Mouse (Mus musculus): ENCODE data around the gene Zic5. TPM values are rescaled to one million over a fixed set of nuclear protein-coding genes. Genes with fewer than 3 reads are reported as not detected.
A peak's percentile ranks its signal among the peaks of the same experiment; 100 is the strongest.

Gene Zic5
- polyA plus RNA-seq, 1 experiment from 2014 or later = 4.1 TPM

DNA sequence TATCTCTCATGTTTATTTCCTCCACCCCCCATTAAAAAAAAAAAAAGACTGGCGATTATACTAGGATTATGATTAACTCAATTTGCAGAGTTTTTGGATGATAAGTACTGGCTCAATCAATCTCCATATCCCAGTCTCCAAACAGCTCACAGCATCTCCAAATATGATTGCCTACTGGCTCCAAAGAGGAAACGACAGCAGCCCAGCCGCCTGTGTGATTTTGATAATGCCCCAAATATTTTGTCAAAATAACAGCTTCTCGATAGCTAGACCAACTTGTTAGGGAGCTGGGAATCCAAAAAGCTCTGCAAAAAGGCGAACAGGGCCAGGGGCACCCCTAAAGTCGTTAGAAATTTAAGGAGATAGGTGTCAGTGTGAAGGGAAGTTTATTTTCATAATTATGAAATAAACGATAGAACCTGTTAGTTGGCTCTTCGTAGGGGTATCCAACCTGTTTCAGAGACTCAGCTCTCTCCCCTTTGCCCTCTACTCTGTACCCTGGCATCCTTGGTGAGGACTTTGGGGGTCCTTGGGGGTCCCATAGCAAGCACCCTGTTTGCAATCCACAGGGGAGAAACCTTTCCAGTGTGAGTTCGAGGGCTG, 12.6 kb upstream of the Zic5 start:
- Histone ChIP-seq H3K9ac (replicated peaks; ENCODE audit: low read length) (peak overlapping the region; percentile 64), H3K27ac (replicated peaks; ENCODE audit: low read depth, low read length) (no peak overlapping the region), H3K4me2 (ENCODE audit: low read depth, low read length) (no peak overlapping the region; the same call in 1 of the 2 replicates), H3K27me3 (ENCODE audit: control insufficient read depth, insufficient read depth, low read length) (peaks cover 66% of the 10 kb centered on the region), H3K4me1 (ENCODE audit: control insufficient read depth, insufficient read depth, low read length) (peaks cover 9% of the 10 kb centered on the region), H3K9me3 (replicated peaks; ENCODE audit: control insufficient read depth, low read length) (no peaks in the 10 kb centered on the region), H3K4me3 (ENCODE audit: low read depth, low read length) (peak overlapping the region; percentile 48), H3K36me3 (replicated peaks; ENCODE audit: control insufficient read depth, insufficient read depth, low read depth, low read length) (no peaks in the 10 kb centered on the region)
- WGBS = 2% methylated on average over 9 of the region's 9 CpGs
- no peak for ATAC-seq (replicated peaks; ENCODE audit: insufficient number of reproducible peaks, low FRiP score, low TSS enrichment, low read depth)
- DNase-seq (ENCODE audit: low spot score) = peak; percentile 22

DNA sequence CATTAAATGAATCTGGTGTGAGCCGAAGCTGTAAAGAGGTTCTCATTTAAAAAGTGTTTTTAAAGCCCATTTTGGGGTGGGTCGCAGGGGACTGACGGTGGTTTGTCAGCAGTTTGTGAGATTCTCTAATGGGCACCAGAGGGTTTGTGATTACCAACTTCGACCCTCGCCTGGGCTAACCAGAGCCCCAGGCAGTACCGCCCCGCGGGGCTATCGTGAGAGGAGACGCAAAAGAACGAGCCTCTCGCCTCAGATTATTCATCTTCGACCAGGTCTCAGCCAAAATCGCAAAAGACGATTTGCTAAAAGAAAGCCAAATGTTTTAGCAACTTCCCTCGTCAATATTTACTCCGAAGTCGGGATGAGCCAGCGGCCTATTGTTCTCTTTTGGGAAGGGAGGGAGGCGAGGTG, 11.8 kb upstream of the Zic5 start:
- Histone ChIP-seq H3K9ac (replicated peaks; ENCODE audit: low read length) (peak overlapping the region; percentile 68), H3K27me3 (ENCODE audit: control insufficient read depth, insufficient read depth, low read length) (peaks cover 60% of the 10 kb centered on the region), H3K4me1 (ENCODE audit: control insufficient read depth, insufficient read depth, low read length) (peaks cover 9% of the 10 kb centered on the region), H3K4me3 (ENCODE audit: low read depth, low read length) (peak overlapping the region; percentile 48), H3K4me2 (ENCODE audit: low read depth, low read length) (peak overlapping the region; percentile 10; the same call in 1 of the 2 replicates), H3K36me3 (replicated peaks; ENCODE audit: control insufficient read depth, insufficient read depth, low read depth, low read length) (no peaks in the 10 kb centered on the region), H3K9me3 (replicated peaks; ENCODE audit: control insufficient read depth, low read length) (no peaks in the 10 kb centered on the region), H3K27ac (replicated peaks; ENCODE audit: low read depth, low read length) (no peak overlapping the region)
- ATAC-seq (replicated peaks; ENCODE audit: insufficient number of reproducible peaks, low FRiP score, low TSS enrichment, low read depth) (no peak), DNase-seq (ENCODE audit: low spot score) (peak; percentile 49)
- under 1% methylated on average over 20 of the region's 20 CpGs for WGBS

DNA sequence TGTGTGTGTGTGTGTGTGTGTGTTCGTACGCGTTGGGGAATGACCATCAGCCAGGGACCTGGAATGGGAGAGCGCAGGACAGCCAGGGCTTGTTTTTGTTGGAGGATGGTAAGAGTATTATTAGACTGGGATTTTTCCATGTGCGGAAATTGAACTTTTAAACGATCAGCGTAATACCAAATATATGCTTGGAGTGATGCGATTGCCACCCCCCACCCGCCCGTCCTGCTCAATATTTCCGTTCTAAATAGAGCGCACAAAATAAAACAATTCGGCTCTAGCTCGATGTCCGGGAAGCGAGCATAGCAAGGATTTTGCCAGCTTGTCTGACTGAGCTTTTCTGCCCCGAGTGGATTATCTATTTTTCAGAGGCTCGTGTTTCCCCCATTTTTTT, 11.3 kb upstream of the Zic5 start:
- ATAC-seq (replicated peaks; ENCODE audit: insufficient number of reproducible peaks, low FRiP score, low TSS enrichment, low read depth) (no peak), DNase-seq (ENCODE audit: low spot score) (peak; percentile 10)
- WGBS = under 1% methylated on average over 18 of the region's 18 CpGs
- Histone ChIP-seq H3K4me2 (ENCODE audit: low read depth, low read length) (peak overlapping the region; percentile 10; the same call in 1 of the 2 replicates), H3K4me1 (ENCODE audit: control insufficient read depth, insufficient read depth, low read length) (peaks cover 9% of the 10 kb centered on the region), H3K27me3 (ENCODE audit: control insufficient read depth, insufficient read depth, low read length) (peaks cover 58% of the 10 kb centered on the region), H3K9ac (replicated peaks; ENCODE audit: low read length) (peak overlapping the region; percentile 68), H3K9me3 (replicated peaks; ENCODE audit: control insufficient read depth, low read length) (no peaks in the 10 kb centered on the region), H3K4me3 (ENCODE audit: low read depth, low read length) (peak overlapping the region; percentile 48), H3K27ac (replicated peaks; ENCODE audit: low read depth, low read length) (no peak overlapping the region), H3K36me3 (replicated peaks; ENCODE audit: control insufficient read depth, insufficient read depth, low read depth, low read length) (no peaks in the 10 kb centered on the region)

DNA sequence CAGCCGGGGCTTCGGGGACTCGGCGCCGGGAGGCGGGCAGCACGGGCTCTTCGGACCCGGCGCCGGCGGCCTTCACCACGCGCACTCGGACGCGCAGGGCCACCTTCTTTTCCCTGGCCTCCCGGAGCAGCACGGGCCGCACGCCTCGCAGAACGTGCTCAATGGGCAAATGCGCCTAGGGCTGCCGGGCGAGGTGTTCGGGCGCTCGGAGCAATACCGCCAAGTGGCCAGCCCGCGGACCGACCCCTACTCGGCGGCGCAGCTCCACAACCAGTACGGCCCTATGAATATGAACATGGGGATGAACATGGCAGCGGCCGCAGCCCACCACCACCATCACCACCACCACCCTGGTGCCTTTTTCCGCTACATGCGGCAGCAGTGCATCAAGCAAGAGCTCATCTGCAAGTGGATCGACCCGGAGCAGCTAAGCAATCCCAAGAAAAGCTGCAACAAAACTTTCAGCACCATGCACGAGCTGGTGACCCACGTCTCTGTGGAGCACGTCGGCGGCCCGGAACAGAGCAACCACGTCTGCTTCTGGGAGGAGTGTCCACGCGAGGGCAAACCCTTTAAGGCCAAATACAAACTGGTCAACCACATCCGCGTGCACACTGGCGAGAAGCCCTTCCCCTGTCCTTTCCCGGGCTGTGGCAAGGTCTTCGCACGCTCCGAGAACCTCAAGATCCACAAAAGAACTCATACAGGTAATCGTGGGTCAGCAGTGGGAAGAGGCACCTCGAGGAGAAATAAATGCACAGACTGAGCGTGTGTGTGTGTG, 10.8 kb upstream of the Zic5 start:
- Histone ChIP-seq H3K4me1 (ENCODE audit: control insufficient read depth, insufficient read depth, low read length) (peaks cover 9% of the 10 kb centered on the region), H3K4me2 (ENCODE audit: low read depth, low read length) (peak overlapping the region; percentile 83), H3K27me3 (ENCODE audit: control insufficient read depth, insufficient read depth, low read length) (peaks cover 59% of the 10 kb centered on the region)

DNA sequence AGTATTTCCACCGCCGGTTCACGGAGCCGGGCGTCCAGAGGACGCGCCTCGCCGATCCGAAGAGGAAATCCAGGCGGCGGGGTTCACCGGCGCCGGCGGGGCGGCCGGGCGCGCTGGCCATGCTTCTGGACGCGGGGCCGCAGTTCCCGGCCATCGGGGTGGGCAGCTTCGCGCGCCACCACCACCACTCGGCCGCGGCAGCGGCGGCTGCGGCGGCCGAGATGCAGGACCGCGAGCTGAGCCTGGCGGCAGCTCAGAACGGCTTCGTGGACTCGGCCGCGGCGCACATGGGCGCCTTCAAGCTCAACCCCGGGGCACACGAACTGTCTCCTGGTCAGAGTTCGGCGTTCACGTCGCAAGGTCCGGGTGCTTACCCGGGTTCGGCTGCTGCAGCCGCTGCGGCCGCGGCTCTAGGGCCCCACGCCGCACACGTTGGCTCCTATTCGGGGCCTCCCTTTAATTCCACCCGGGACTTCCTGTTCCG, 10.1 kb upstream of the Zic5 start:
- no peaks in the 10 kb centered on the region for H3K36me3 ChIP-seq (replicated peaks; ENCODE audit: control insufficient read depth, insufficient read depth, low read depth, low read length)
- DNase-seq (ENCODE audit: low spot score) (peak; percentile 49), ATAC-seq (replicated peaks; ENCODE audit: insufficient number of reproducible peaks, low FRiP score, low TSS enrichment, low read depth) (no peak)
- peaks cover 9% of the 10 kb centered on the region for H3K4me1 ChIP-seq (ENCODE audit: control insufficient read depth, insufficient read depth, low read length)
- H3K4me3 ChIP-seq (ENCODE audit: low read depth, low read length) = peak overlapping the region; percentile 48
- peak overlapping the region; percentile 83 for H3K4me2 ChIP-seq (ENCODE audit: low read depth, low read length)
- peak overlapping the region; percentile 68 for H3K9ac ChIP-seq (replicated peaks; ENCODE audit: low read length)
- H3K9me3 ChIP-seq (replicated peaks; ENCODE audit: control insufficient read depth, low read length) = no peaks in the 10 kb centered on the region
- H3K27ac ChIP-seq (replicated peaks; ENCODE audit: low read depth, low read length) = peak overlapping the region; percentile 68
- WGBS = under 1% methylated on average over 53 of the region's 65 CpGs
- H3K27me3 ChIP-seq (ENCODE audit: control insufficient read depth, insufficient read depth, low read length) = peaks cover 59% of the 10 kb centered on the region

More for the DNA sequence above, 10.8 kb upstream of the Zic5 start:
- Histone ChIP-seq H3K27ac (replicated peaks; ENCODE audit: low read depth, low read length) (peak overlapping the region; percentile 68), H3K4me3 (ENCODE audit: low read depth, low read length) (peak overlapping the region; percentile 48), H3K9me3 (replicated peaks; ENCODE audit: control insufficient read depth, low read length) (no peaks in the 10 kb centered on the region), H3K9ac (replicated peaks; ENCODE audit: low read length) (peak overlapping the region; percentile 68), H3K36me3 (replicated peaks; ENCODE audit: control insufficient read depth, insufficient read depth, low read depth, low read length) (no peaks in the 10 kb centered on the region)
- ATAC-seq (replicated peaks; ENCODE audit: insufficient number of reproducible peaks, low FRiP score, low TSS enrichment, low read depth) (no peak), DNase-seq (ENCODE audit: low spot score) (peak; percentile 50)
- under 1% methylated on average over 62 of the region's 62 CpGs for WGBS

DNA sequence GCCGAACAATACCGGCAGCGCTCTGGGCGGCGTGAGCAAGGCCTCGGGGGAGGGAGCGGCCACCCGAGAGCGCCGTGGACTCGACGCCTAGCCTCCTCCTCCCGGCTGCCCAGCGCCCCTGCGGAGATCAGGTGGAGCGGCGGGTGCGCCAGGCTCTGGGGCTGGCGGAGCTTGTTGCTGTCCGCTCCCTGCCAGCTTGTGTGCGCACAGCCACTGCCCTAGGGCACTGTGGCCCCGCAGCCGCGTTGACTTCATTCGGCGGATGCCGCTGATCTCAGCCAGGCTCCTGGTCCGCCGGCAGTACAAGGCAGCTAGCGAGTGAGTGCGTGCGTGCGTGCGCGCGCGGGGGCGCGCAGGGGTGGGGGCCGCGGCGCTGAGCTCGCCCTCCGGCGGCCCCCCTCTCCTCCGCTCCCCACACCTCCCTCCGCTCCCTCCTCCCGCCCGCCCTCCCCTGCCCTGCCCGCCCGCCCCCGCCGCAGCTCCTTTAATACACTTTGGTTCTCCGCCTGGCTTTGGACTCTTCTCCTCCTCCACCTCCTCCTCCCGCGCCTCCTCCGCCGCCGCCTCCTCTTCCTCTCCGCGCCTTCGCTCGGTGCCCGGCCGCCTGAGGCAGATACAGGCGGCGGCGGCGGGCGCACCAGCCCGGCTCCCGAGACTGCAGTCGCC, 9.5 kb upstream of the Zic5 start, which contains the start of gene Zic2:
Gene Zic2, plus strand, starts transcription at position 545 of the 666 bp plus-strand sequence.
- Histone ChIP-seq H3K4me3 (ENCODE audit: low read depth, low read length) (peak within 1 kb of the TSS; percentile 48), H3K9ac (replicated peaks; ENCODE audit: low read length) (peak within 1 kb of the TSS; percentile 68), H3K27me3 (ENCODE audit: control insufficient read depth, insufficient read depth, low read length) (peaks cover 54% of the 10 kb centered on the region), H3K36me3 (replicated peaks; ENCODE audit: control insufficient read depth, insufficient read depth, low read depth, low read length) (no peaks in the 10 kb centered on the region), H3K4me1 (ENCODE audit: control insufficient read depth, insufficient read depth, low read length) (peaks cover 9% of the 10 kb centered on the region), H3K27ac (replicated peaks; ENCODE audit: low read depth, low read length) (peak within 1 kb of the TSS; percentile 68), H3K9me3 (replicated peaks; ENCODE audit: control insufficient read depth, low read length) (no peaks in the 10 kb centered on the region), H3K4me2 (ENCODE audit: low read depth, low read length) (peak within 1 kb of the TSS; percentile 83)
- WGBS = under 1% methylated on average over 41 of the region's 73 CpGs
- DNase-seq (ENCODE audit: low spot score) (peak; percentile 68), ATAC-seq (replicated peaks; ENCODE audit: insufficient number of reproducible peaks, low FRiP score, low TSS enrichment, low read depth) (peak; percentile 64)

DNA sequence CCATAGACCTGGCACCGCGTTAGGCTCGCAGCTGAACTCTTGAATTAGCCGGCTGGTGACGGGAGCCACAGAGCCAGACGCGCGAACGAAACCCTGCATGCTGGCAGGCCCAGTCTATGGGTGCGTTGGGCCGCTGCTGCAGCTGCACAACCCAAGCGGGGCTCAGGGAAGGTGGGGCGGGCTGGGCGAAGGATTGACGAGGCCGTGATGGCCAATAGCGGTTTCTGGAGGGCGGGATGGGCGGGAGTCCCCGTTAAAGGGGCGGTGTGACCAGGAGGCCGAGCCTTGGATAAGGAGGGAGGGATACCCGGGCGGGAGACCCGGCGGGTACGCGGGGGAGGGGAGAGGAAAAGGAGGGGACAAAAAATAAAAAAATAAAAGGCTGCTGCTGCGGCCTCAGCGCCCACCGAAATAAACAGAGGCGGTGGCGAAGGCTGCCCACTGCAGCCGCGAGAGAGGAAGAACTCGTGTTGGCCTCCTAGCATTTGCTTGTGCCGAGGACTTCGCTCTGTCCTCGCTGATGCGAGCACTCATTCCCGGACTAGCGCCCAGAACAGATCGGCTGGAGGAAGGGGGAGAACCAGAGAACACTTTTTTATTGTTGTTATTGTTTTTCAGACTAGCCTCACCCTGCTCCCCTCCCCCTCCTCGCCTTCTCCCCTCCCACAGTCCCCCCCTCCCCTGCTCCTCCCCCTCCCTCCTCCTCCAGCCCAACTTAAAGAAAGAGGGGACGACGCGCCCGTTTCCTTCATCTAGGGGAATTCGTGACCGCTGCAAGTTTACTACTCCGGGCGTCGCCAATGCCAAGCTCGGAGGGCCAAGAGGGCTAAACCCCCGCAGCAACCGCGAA, 8.8 kb upstream of the Zic5 start:
- H3K36me3 ChIP-seq (replicated peaks; ENCODE audit: control insufficient read depth, insufficient read depth, low read depth, low read length) = no peaks in the 10 kb centered on the region

More for the DNA sequence above, 8.8 kb upstream of the Zic5 start:
- H3K27ac ChIP-seq (replicated peaks; ENCODE audit: low read depth, low read length) = peak overlapping the region; percentile 67
- peaks cover 9% of the 10 kb centered on the region for H3K4me1 ChIP-seq (ENCODE audit: control insufficient read depth, insufficient read depth, low read length)
- ATAC-seq (replicated peaks; ENCODE audit: insufficient number of reproducible peaks, low FRiP score, low TSS enrichment, low read depth) (peak; percentile 86), DNase-seq (ENCODE audit: low spot score) (peak; percentile 83)
- peaks cover 54% of the 10 kb centered on the region for H3K27me3 ChIP-seq (ENCODE audit: control insufficient read depth, insufficient read depth, low read length)
- peak overlapping the region; percentile 48 for H3K4me3 ChIP-seq (ENCODE audit: low read depth, low read length)
- no peaks in the 10 kb centered on the region for H3K9me3 ChIP-seq (replicated peaks; ENCODE audit: control insufficient read depth, low read length)
- under 1% methylated on average over 56 of the region's 57 CpGs for WGBS
- peak overlapping the region; percentile 83 for H3K4me2 ChIP-seq (ENCODE audit: low read depth, low read length)
- H3K9ac ChIP-seq (replicated peaks; ENCODE audit: low read length) = peak overlapping the region; percentile 57
